Mouse (Mus musculus) C2C12 (cell line): ENCODE measurements around the gene Sco2.

ENCODE experiments used
- CTCF ChIP-seq: IDR thresholded peaks from one replicate; pipeline ENCODE4 v1.5.1; 2011; ENCODE audit not compliant: control insufficient read depth, insufficient read depth, insufficient read length
- FOSL1 ChIP-seq: IDR thresholded peaks from one replicate; pipeline ENCODE4 v1.8.0; 2011; ENCODE audit warnings: mild to moderate bottlenecking, low read length; ENCODE audit not compliant: poor library complexity, insufficient read depth, severe bottlenecking
- MAX ChIP-seq: IDR thresholded peaks from one replicate; pipeline ENCODE4 v1.6.1; 2011; ENCODE audit warnings: mild to moderate bottlenecking, control low read depth
- MYOD1 ChIP-seq: IDR thresholded peaks from one replicate; pipeline ENCODE4 v1.6.1; 2011; ENCODE audit warnings: low read depth; ENCODE audit not compliant: control insufficient read depth, insufficient read length
- MYOG ChIP-seq: IDR thresholded peaks from one replicate; pipeline ENCODE4 v1.6.1; 2011; ENCODE audit not compliant: control insufficient read depth, insufficient read length; ENCODE audit errors: extremely low read depth
- USF1 ChIP-seq: IDR thresholded peaks from one replicate; pipeline ENCODE4 v1.6.1; 2011; ENCODE audit warnings: low read depth, mild to moderate bottlenecking, control low read depth, moderate library complexity

DNA sequence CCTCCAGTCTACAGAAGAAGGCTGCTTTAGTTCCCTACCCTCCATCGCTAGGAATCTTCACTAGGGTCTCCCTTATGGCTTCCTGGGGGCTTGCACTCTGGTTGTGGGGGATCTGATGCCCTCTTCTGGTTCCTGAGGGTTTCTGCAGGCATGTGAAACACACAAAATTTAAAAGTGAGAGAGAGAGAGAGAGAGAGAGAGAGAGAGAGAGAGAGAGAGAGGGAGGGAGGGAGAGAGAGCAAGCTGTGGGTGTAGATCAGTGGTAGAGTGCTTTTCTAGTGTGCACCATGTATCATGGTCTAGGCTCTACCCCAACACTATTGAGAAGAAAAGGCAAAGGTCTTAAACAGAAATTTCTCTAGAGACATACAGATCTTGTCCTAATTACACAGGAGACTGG, 32.0 kb downstream of the Sco2 start:
- no peak for TF ChIP-seq CTCF
- no peak for TF ChIP-seq MYOD1
- TF ChIP-seq USF1, result no peak
- TF ChIP-seq FOSL1, result no peak
- no peak for TF ChIP-seq MAX
- TF ChIP-seq MYOG, result no peak
